Mouse (Mus musculus) regulatory T cell (primary cell): Measurements from ENCODE around the gene Snx25.

ENCODE experiments used
- in situ Hi-C: fragments of 300-600 bp; cut with MboI, MseI; formaldehyde crosslinking; loops from one replicate; pipeline ENCODE4 v1.15.1; 2025; ENCODE audit warnings: high pct_unique_total_duplicates

Snx25 gene

DNA sequence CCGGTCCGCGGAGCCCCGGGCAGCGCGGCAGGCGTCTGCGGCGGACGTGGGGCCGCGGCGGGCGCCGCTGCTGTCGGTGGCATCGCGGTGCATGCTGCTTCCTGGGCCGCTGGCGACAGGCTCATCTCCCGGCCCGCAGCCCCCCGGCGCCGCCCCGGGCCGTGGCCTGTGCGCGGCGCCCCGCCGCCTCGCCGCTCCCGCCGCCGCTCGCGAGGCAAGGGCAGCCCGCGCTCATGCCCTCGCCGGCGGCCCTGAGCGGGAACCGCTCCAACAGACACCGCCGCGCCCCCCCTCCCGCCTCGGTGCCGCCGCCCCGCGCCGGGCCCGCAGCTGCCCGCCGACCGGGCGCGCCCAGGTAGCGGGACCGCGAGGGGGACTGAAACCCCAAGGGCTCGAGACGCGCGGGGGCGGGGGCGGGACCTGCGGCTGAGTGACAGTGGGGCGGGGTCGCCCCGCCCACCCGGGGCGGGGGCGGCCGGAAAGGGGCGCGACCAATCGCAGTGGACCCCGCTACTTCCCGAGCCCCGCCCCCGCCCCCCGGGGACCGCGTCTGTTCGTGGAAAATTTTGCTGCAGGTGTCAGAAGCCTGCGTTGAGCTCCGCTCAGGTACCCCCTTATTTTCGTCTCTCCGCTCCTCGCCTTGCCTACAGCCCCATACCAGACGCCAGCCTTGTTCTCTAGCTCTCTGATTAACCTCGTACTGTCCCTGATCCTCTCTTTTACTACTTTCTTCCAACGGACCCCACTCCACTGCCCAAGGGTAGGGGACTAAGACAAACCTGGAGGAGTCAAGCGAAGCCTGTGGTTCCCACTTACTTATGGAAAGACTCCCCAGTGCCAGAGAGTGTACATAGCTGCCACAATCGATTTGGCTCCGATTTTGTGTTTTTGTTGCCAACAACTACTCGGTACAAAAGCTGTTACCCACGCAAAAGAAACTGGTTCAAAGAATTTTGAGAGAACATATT, at the start of gene Snx25:
Snx25 (minus strand) TSS at position 96 of the 968 bp plus-strand sequence.
- in situ Hi-C loops = loop anchor here (25.0 kb wide), 1 partner anchor 585 kb away; the partner anchor contains the start of gene Irf2

DNA sequence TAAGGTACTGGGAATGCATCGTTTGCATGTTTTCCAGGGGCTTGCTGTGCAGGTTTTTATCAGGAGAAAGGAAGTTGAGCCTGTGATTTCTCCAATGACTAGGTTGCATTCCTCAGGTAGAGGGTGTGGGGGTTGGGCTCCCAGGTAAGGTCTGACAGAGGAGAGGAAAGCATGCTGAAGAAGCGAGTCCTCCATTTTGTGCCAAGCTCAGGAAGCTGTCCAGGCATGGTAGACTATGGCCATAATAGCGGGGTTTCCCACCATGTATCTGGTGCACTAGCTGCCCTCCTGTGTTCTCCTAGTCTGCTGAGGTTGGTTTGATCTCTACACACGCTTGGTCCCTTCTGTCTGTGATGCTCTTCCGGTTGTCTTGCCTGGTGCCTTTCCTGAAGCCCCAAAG, 45.7 kb upstream of the Snx25 start:
- in situ Hi-C loops = no loop called here

DNA sequence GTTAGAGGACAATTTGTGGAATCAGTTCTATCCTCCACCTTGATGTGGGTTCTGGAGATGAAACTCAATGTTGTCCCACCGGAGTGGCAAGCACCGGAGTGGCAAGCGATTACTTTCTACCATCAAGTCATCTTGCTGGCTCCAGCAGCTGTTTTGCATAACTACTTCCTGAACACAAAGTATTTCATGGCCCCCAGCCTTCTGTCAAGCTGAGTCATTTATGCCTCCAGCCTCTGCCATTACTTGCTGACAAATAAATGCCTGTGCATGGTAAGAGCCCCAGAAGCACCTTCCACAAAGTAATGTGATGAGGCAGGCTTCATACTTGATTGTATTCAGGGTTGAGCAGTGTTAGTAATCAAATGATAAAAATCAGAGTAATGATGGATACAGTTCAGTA, 44.9 kb upstream of the Snx25 start:
- in situ Hi-C loops = no loop called here

DNA sequence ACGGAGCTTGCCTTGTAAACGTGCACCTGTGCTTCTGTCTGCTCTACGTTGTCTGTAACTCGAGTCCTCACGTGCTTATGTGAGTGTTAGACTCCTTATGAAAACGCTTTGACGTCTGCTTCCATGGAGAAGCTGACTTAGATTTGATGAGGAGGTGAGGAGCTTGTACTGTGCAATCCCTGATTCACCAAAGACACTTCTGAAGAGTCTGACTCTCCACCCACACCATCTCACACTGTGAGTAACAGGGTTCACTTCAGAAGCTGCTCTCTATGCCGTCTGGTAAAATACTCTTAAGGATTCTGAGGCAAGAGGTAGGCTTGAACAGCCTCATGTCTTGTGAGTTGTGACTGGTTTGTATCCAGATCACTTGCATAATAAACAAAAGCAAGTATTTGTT, 41.1 kb upstream of the Snx25 start:
- in situ Hi-C loops = no loop called here

DNA sequence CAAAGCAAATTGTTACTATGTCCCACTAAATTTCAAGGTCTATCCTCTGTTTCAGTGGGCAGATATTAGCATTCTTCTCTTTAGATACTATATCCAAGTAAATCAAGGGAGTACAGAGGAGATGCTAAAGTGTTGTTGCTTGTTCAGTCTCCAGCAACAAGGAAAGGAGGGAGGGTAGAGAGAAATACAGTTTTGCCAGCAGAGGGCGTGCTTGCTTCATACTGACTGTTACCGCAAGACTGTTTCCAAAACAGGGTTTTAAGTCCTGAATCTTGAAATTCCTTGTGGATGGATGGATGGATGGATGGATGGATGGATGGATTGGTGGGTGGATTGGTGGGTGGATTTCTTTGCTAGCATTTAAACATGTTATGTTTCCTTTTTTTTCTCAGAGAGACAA, 33.4 kb upstream of the Snx25 start:
- in situ Hi-C loops = no loop called here

DNA sequence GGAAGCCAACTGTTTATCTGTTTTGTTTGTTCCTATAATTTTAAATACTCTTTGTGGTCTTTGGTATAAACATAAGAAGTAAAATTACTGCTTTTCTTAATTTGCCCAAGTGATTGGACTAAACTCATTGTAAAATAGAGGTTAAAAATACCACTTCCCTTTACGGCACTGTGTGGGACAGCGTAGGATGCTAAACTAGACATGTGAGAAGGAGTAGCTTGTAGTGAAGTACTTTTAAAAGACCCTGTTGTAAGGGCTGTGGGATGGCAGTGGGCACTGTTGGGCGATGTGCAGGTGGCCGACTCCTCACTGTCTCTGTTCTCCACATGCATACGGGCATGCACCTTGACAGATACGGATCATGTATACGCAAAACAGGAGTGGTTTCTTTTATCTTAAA, 28.2 kb upstream of the Snx25 start:
- in situ Hi-C loops = no loop called here

DNA sequence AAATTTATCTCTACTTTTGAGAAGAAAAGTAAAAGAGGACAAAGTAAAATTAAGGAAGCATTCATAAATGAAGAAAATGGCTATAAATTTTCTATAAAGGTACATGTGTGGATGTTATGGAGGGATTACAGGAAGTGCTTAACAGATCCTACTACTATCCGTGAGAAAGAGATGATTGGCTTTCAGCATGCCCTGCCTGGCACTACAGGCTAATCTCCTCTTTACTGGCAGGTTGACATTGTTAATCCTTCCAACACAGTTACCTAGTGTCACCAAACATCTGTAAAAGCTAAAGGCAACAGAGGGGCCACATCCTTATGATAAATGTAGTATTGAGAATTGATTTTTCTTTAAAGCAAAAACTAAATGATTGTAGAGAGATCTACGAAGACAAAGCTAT, 21.7 kb upstream of the Snx25 start:
- in situ Hi-C loops = loop anchor here (25.0 kb wide), 1 partner anchor 564 kb away; the partner anchor contains the start of gene Irf2

DNA sequence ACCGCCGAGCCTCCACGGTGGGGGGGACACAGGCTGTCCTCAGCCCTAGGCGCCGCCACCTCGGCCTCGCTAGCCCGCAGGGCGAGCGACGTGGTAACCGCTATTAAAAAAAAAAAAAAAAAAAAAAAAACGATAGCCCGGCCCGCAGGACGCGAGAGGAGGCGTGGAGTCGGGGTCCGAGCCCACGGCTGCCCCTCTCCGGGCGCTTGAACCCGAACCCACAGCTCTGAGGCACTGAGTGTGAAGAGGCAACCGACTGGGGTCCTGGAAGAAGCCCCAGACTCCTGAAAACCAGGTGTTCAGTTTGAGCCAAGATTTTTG, 11.9 kb upstream of the Snx25 start:
- in situ Hi-C loops = loop anchor here (5.0 to 25.0 kb wide), 3 partner anchors 187 to 1551 kb away; partner anchors contain the start of genes 1700029J07Rik, Cdkn2aip, Irf2 and Ufsp2

DNA sequence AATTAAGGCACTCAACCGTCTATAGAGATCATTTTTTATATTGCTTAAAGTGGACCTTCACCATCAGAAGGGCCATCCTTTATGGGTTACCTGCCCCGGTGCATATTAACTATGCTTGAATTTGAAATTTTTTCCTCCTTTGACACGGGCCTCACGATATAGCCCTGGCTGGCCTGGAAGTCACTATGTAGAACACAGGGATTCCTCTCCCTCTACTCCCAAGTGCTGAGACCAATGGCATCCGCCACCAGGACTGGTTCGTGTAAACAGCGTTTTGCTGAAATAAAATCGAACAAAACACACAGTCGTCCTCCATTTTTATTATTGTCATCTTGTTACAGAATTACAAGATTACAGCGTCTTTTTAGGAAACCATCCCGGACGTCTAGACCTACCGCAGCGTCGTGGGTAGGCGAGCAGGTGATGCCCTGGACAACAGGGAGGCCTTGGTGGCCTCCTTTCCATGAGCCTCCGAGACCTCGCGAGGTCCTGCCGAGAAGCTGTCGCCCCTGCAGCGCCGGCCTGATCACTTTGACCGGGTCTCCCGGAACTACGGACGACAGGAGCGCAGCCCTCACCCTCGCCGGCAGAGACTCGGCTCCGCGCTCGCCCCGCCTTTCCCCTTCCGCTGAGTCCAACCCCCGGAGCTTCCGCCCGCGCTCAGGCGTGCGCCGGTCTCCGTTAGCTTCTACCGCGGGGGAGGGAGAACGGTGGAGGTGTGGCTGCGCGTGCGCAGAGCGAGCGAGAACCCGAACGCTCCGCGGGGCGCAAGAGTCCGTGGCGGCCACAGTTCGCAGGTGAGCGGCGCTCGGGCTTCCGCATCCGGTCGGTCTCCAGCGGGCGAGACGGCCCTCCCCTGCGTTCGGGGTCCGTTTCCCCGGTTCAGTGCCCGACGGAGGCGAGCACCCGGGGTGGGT, 11.3 kb upstream of the Snx25 start:
- in situ Hi-C loops = loop anchor here (5.0 to 25.0 kb wide), 3 partner anchors 186 to 1552 kb away; partner anchors contain the start of genes 1700029J07Rik, Cdkn2aip, Irf2 and Ufsp2

DNA sequence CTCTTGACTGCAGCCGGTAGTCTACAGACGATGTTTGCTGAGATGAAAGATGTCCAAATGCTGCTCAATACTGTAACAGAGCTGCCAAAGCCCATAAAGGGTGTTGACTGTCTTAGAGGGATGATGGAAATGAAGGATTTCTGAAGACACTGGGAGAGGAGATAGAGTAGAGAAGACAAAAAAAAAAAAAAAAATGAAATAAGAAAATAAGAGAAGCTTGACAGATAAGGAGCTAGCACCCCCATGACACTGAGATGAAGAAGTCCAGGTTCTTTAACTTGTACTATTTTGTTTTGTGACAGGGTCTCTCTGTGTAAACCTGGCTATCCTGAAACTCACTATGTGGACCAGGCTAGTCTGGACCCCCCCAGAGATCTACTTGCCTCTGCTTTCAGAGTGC, 1.1 kb upstream of the Snx25 start:
- in situ Hi-C loops = loop anchor here (25.0 kb wide), 1 partner anchor 584 kb away; the partner anchor contains the start of gene Irf2

DNA sequence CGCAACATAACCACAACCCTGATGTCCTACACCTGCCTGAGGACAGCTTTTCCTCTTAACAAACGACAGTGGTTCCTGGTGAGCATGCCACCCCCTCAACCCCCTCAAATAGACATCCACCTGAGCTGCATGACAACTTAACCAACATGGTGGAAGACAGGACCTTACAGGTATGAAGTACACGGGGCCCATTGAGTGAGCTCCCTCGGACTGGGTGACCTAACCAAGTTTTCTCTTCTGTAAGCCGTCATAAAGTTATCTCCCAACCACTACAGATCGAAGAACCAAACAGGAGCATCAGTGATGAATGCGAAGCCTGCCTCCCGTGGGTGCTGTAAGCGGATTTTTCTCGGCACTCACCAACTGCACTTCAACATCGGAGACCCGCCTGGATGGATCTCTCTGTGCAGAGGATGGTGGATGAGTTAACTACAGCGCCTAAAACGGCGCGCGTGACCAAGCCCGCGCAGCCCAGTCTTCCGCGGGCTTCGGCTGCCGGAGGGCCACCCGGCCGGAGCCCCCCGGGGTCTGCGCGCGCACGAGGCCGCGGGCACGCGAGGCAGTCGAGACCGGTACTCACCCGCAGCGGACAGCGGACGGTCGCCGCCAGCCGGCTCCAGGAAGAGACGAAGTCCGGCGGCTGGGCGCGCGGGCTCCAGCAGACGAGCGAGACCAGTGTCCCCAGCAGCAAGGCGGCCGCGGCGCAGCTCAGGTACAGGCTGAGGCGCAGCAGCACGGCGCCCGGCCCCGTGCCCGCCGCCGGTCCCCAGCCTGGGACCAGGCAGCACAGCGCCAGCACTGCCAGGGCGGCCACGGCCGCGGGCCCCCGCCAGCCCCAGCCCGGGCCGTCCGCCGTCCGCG, 527 bp downstream of the Snx25 start, which contains the start of gene Cfap97:
Cfap97 (plus strand) TSS at position 570 of the 861 bp plus-strand sequence.
- in situ Hi-C loops = loop anchor here (25.0 kb wide), 1 partner anchor 586 kb away; the partner anchor contains the start of gene Irf2

DNA sequence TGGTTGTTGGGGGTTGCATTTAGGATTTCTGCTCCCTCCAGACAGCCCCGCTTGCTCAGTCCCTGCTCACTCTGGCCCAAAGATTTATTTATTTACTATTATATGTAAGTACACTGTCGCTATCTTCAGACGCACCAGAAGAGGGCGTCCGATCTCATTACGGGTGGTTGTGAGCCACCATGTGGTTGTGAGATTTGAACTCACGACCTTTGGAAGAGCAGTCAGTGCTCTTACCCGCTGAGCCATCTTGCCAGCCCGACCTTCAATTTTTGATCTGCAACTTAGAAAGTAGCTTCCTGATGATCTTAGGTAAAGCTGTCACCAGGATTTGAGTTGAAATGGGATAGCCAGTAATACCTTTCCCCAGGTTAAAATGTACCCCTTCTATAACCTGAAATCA, 2.2 kb downstream of the Snx25 start:
- in situ Hi-C loops = loop anchor here (10.0 to 25.0 kb wide), 2 partner anchors 175 to 588 kb away; partner anchors contain the start of genes 1700029J07Rik, Irf2 and Ufsp2

DNA sequence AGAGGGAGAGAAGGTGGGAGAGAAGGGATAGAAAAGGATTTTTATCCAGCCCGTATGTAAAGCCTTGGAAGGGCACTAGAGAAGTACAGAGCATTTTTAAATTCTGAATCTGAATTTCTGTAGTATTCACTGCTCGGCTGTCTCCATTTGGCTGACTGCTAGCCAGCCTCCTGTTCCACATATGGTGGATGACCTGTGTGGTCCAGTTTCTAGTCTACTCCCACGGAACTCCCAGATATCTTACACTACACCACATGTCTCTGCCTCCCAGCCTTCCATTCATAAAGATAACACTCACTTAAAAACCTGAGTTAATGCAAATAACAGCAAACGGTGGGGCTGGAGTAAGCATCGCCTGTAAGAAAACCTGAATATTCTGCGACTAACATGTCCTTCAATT, 2.7 kb downstream of the Snx25 start:
- in situ Hi-C loops = loop anchor here (10.0 kb wide), 1 partner anchor 175 kb away; the partner anchor contains the start of genes 1700029J07Rik and Ufsp2

DNA sequence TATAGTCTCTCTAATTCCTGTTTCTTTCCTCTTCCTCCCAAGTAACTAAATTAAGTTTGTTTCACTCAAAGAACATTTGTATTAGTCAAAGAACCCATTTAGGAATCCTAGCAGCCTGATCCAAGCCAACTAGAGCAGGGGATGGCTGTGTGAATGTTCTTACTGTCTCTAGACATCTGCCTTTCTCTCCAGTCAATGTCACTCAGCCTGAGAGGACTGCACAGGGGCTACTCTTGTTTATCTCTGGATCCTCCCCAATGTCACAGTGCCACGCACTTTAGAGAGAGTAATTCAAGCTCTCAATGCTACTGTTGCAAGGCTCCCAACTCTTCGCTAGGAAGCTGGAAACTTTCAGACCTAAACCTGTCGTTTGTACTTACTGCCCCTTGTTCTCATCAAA, 5.8 kb downstream of the Snx25 start:
- in situ Hi-C loops = loop anchor here (10.0 kb wide), 1 partner anchor 171 kb away; the partner anchor contains the start of genes 1700029J07Rik and Ufsp2

DNA sequence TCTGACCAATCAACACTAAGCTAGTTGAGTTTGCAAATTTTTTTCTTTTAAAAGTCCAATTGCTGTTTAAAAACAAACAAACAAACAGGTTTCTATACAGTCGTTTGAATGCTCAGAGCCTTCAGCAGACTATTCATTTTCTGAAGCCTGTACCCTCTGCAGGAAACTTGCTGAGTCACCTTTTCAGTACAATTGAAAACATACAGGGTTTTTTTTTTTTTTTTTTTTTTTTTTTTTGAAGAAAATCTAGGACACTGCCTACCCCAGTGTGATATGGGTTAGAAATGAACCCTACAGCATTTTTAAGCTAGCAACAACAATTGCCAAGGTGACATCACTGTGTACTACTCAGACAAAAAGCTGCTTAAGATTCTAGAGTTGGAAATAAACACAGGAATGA, 8.0 kb downstream of the Snx25 start:
- in situ Hi-C loops = loop anchor here (10.0 kb wide), 1 partner anchor 169 kb away; the partner anchor contains the start of genes 1700029J07Rik and Ufsp2

DNA sequence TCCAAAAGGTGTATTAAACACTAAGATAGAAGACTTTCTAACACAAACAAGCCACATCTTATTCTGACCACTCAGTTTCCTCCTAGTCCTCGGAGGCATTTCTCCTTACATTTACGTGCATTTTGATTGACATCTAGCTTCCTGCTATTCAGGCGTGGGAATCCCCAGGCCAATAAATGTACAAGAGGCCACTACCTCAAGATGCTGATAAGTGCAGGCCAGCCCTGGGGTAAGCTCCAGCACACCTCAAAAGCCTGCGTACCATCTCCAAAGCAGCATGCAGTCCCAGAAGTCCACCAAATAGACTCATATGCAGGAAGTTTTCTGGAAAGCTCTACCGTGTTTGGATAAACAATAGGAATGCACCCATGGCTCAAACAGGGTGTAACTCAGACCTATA, 8.5 kb downstream of the Snx25 start:
- in situ Hi-C loops = loop anchor here (10.0 kb wide), 1 partner anchor 169 kb away; the partner anchor contains the start of genes 1700029J07Rik and Ufsp2

DNA sequence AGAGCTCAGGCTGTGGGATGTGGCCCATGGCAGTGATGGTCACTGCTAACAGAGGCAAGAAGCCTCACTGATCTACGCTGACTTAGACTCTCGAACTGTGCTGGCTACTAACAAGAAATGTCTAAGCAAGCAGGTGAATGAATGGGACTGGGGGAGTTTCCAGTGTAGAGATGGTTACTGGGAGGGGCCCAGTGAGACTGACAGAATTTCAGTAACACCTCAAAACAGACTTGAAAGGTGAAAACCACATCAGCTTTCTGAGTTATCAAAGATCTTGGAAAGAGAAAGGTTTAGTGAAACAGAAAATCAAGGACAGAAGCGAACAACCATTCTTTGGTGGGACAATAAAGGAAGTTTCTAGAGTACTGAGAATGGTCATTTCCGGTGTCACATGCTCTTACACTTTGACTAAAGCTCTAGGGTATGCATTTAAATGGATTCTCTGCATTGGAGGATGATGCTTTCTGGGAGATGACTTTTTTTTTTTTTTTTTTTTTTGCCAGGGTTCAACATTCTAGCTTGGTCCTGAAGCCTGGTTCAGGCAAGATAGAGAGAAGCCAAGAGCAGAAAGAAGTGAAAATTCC, 9.4 kb downstream of the Snx25 start:
- in situ Hi-C loops = loop anchor here (10.0 kb wide), 1 partner anchor 168 kb away; the partner anchor contains the start of genes 1700029J07Rik and Ufsp2

DNA sequence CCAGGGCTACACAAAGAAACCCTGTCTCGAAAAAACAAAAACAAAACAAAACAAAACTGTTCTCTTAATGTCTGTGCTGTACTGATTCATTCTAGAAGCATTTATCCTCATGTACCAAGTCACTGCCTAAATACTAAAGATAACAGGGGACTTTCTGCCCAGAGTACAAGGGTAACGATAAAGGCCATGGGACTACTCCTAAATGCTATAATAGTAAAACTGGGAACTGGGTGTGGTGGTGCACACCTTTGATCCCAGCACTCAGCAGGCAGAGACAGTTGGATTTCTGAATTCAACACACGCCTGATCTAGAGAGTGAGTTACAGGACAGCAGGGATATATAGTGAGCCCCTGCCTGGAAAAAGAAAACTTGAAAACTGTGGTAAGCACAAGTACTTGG, 10.3 kb downstream of the Snx25 start:
- in situ Hi-C loops = loop anchor here (10.0 kb wide), 1 partner anchor 167 kb away; the partner anchor contains the start of genes 1700029J07Rik and Ufsp2

DNA sequence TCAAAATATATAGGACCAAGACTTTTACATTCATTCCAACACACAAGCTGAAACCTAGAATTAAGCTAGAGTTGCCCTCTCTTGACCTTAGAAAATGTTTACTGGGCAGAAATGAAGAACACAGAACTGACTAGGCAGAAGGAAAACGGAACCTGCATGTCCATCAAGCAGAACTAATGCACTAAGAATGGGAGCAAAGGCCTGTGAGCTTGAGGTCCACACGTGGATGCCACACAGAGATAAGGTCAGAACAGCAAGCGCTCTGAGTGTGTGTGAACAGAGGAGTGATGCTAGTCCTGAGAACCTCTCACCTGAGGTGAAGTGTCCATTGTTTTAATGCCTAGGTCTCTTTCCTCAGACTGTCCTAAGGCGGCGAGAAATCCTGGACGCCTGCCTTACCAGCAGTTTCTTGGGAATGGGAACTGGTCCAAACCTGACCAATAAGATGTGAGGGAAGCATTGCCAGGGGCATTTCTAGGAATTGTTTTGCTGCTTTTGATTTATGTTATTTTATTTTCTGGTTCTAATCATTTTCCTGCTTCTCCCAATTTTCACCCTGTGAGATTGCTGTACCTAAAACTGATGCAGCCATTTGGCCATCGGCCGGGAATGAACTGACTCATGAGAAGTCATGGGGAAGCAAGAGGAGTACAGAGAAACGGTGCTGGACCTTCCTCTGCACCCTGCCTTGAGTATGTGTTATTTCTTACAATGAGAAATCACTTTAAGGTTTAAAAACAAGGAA, 11.4 kb downstream of the Snx25 start:
- in situ Hi-C loops = loop anchor here (10.0 kb wide), 1 partner anchor 166 kb away; the partner anchor contains the start of genes 1700029J07Rik and Ufsp2
